Mouse (Mus musculus) midbrain, postnatal 0 days (tissue): Measurements from ENCODE around the gene Vmn1r112. TPM values are rescaled to one million over a fixed set of nuclear protein-coding genes. Genes with fewer than 3 reads are reported as not detected.
"Not testable (repeated sequence)": the region's sequence is repeated elsewhere in the genome, so short reads cannot be mapped to it uniquely, and the experiment has no call there.

ENCODE experiments used
- ATAC-seq: fragments of 200-750 bp; cut with Nextera tagmentation; 2 replicates; pipeline ENCODE4 v1.8.0; 2017; ENCODE audit warnings: moderate number of reproducible peaks, mild to moderate bottlenecking, moderate TSS enrichment, moderate library complexity; ENCODE audit not compliant: low FRiP score
- DNase-seq: peaks from one replicate; pipeline ENCODE4 v3.0.0-alpha.2; 2015; ENCODE audit warnings: low spot score
- H3K27ac ChIP-seq: fragments of 300-500 bp; sonication (generic); 2 replicates; pipeline ENCODE4 v1.5.1; 2014; ENCODE audit warnings: low read depth, mild to moderate bottlenecking, low read length, mixed read lengths
- H3K27me3 ChIP-seq: fragments of 300-500 bp; sonication (generic); 2 replicates; pipeline ENCODE4 v1.6.1; 2014; ENCODE audit warnings: low read length, control low read depth, mixed read lengths; ENCODE audit not compliant: insufficient read depth
- H3K36me3 ChIP-seq: fragments of 300-500 bp; sonication (generic); 2 replicates; pipeline ENCODE4 v1.6.1; 2014; ENCODE audit warnings: low read length, control low read depth, mixed read lengths; ENCODE audit not compliant: insufficient read depth
- H3K4me1 ChIP-seq: fragments of 300-500 bp; sonication (generic); 2 replicates; pipeline ENCODE4 v1.6.1; 2014; ENCODE audit warnings: mild to moderate bottlenecking, control low read depth, antibody characterized with exemption, low read length, mixed read lengths; ENCODE audit not compliant: insufficient read depth
- H3K4me2 ChIP-seq: fragments of 300-500 bp; sonication (generic); 2 replicates; pipeline ENCODE4 v1.6.1; 2014; ENCODE audit warnings: low read depth, mild to moderate bottlenecking, low read length, mixed read lengths; ENCODE audit not compliant: poor library complexity, severe bottlenecking
- H3K4me3 ChIP-seq: fragments of 300-500 bp; sonication (generic); 2 replicates; pipeline ENCODE4 v1.5.1; 2014; ENCODE audit warnings: low read depth, mild to moderate bottlenecking, low read length, moderate library complexity
- H3K9ac ChIP-seq: fragments of 300-500 bp; sonication (generic); replicated peaks from 2 replicates; pipeline ENCODE4 v1.6.1; 2014; ENCODE audit warnings: mild to moderate bottlenecking, low read length, moderate library complexity, mixed read lengths; ENCODE audit not compliant: poor library complexity, severe bottlenecking
- H3K9me3 ChIP-seq: fragments of 300-500 bp; sonication (generic); 2 replicates; pipeline ENCODE4 v1.6.1; 2016; ENCODE audit warnings: low read length, control low read depth
- WGBS: fragments of 180-500 bp; shearing (Covaris S2); extraction: QIAGEN DNeasy Blood & Tissue Kit; methylation state at CpG from one replicate; pipeline ENCODE4 v1.1.7; 2014; 5-methylcytosine and 5-hydroxymethylcytosine counted together
- polyA plus RNA-seq: library from polyadenylated mRNA; unstranded; fragments of >200 nt; fragmentation: Nextera tagmentation; extraction: Ambion mirVana; gene quantifications from 2 replicates; pipeline ENCODE4 v1.2.1, GENCODE M21; 2015
- total RNA-seq: library from RNA; depleted of rRNA; stranded (reverse); fragments of >200 nt; gene quantifications from 2 replicates; pipeline ENCODE4 v1.2.3, GENCODE M21; 2014; rRNA removed

The Vmn1r112 gene
- not detected in 2 replicates for total RNA-seq
- not detected in 2 replicates for polyA plus RNA-seq

DNA sequence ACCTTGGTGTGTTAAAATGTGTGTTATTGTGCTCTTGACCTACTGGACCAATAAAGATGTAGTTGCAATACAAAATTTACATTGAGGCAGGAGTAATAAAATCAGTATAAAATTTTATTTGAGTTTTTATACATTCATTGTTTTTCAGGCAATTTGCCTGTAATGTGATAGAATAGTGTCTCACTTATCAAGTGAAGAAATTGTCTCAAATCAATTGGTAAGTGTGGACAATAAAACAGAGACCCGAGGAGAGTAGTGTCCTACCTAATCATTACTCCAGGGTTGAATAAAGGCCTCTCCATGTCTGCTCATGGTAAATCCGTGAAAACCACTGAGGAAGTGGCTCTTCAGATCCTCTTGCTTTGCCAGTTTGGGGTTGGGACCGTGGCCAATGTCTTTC, at the start of gene Vmn1r112:
Gene Vmn1r112 (plus strand): TSS at position 301 of the 400 bp plus-strand sequence.
- not testable (repeated sequence) for H3K4me3 ChIP-seq, H3K9me3 ChIP-seq, H3K4me2 ChIP-seq, H3K9ac ChIP-seq, ATAC-seq, H3K36me3 ChIP-seq, H3K27ac ChIP-seq, H3K27me3 ChIP-seq, H3K4me1 ChIP-seq, DNase-seq
- WGBS = no CpG with 5 or more reads among the region's 3 CpGs

DNA sequence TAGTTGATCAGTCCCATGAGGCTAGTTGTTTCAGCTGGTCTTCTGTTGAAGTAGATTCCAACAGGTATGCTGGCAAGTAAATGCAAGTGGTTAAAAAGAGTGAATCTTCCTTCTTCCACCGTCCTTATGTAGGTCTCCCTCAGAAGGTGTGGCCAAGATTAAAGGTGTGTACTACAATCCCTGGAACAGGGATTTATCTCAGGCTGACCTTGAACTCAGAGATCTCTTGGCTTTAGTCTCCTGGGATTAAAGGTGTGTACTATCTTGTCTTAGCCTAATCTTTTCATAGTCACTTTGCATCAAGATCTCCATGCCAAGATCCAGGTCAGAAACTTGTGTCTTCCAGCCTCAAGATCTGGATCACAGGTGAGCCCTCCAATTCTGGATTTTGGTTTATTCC, 40.5 kb upstream of the Vmn1r112 start, which contains the start of gene Gm10668:
Gene Gm10668 (minus strand): TSS at position 101 of the 400 bp plus-strand sequence.
- H3K4me3 ChIP-seq, ATAC-seq, H3K9ac ChIP-seq, H3K27me3 ChIP-seq, H3K27ac ChIP-seq, DNase-seq, H3K9me3 ChIP-seq, H3K4me2 ChIP-seq, H3K36me3 ChIP-seq, H3K4me1 ChIP-seq: not testable (repeated sequence)
- WGBS = no CpG with 5 or more reads among the region's 1 CpGs

DNA sequence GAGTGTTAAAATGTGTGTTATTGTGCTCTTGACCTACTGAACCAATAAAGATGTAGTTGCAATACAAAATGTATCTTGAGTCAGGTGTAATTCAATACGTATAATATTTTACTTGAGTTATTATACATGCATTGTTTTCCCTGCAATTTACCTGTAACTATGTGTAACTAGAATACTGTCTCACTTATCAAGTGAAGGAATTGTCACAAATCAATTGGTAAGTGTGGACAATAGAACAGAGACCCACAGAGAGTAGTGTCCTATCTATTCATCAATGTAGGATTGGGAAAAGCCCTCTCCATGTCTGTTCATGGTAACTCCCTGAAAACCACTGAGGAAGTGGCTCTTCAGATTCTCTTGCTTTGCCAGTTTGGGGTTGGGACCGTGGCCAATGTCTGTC, 16.0 kb downstream of the Vmn1r112 start, which contains the start of gene Vmn1r113:
Gene Vmn1r113 (plus strand): TSS at position 301 of the 400 bp plus-strand sequence.
- H3K4me3 ChIP-seq, ATAC-seq, H3K9me3 ChIP-seq, H3K4me1 ChIP-seq, H3K4me2 ChIP-seq, H3K27ac ChIP-seq, H3K9ac ChIP-seq, DNase-seq, H3K36me3 ChIP-seq, H3K27me3 ChIP-seq: not testable (repeated sequence)
- 53% methylated on average over 2 of the region's 2 CpGs for WGBS

DNA sequence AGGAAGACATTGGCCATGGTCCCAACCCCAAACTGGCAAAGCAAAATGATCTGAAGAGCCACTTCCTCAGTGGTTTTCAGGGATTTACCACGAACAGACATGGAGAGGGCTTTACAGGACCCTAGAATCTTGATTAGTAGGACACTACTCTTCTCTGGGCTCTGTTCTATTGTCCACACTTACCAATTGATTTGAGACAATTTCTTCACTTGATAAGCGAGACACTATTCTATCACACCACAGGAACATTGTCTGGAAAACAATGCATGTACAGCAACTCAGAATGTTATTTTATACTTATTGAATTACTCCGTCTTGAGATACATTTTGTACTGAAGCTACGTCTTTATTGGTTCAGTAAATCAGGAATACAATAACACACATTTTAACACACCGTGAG, 41.1 kb downstream of the Vmn1r112 start, which contains the start of gene Vmn1r114:
Gene Vmn1r114 (minus strand): TSS at position 101 of the 400 bp plus-strand sequence.
- not testable (repeated sequence) for H3K9me3 ChIP-seq, DNase-seq, H3K4me2 ChIP-seq, H3K36me3 ChIP-seq, H3K4me1 ChIP-seq, ATAC-seq, H3K27ac ChIP-seq, H3K27me3 ChIP-seq, H3K9ac ChIP-seq, H3K4me3 ChIP-seq
- WGBS = no CpG with 5 or more reads among the region's 5 CpGs

Other genes starting within 250 kb of the Vmn1r112 start
- not detected in 2 replicates for gene Vmn1r104, start 237.3 kb upstream of the Vmn1r112 start, total RNA-seq
- not detected in 2 replicates for gene Vmn1r104, start 237.3 kb upstream of the Vmn1r112 start, polyA plus RNA-seq
- gene Gm5726, start 225.4 kb upstream of the Vmn1r112 start, total RNA-seq = not detected in 2 replicates
- gene Gm5726, start 225.4 kb upstream of the Vmn1r112 start, polyA plus RNA-seq = not detected in 2 replicates
- gene Gm4141, start 194.9 kb upstream of the Vmn1r112 start, total RNA-seq = not detected in 2 replicates
- not detected in 2 replicates for gene Gm4141, start 194.9 kb upstream of the Vmn1r112 start, polyA plus RNA-seq
- gene Gm4513, start 172.2 kb upstream of the Vmn1r112 start, total RNA-seq = not detected in 2 replicates
- gene Gm4513, start 172.2 kb upstream of the Vmn1r112 start, polyA plus RNA-seq = not detected in 2 replicates
- gene Vmn1r107, start 102.3 kb upstream of the Vmn1r112 start, total RNA-seq = not detected in 2 replicates
- gene Vmn1r107, start 102.3 kb upstream of the Vmn1r112 start, polyA plus RNA-seq = not detected in 2 replicates
- not detected in 2 replicates for gene Vmn1r111, start 68.0 kb upstream of the Vmn1r112 start, total RNA-seq
- gene Vmn1r111, start 68.0 kb upstream of the Vmn1r112 start, polyA plus RNA-seq = not detected in 2 replicates
- not detected in 2 replicates for gene Gm10668, start 40.6 kb upstream of the Vmn1r112 start, total RNA-seq
- not detected in 2 replicates for gene Gm10668, start 40.6 kb upstream of the Vmn1r112 start, polyA plus RNA-seq
- not detected in 2 replicates for gene Vmn1r113, start 16.1 kb downstream of the Vmn1r112 start, total RNA-seq
- gene Vmn1r113, start 16.1 kb downstream of the Vmn1r112 start, polyA plus RNA-seq = not detected in 2 replicates
- gene Vmn1r114, start 41.0 kb downstream of the Vmn1r112 start, total RNA-seq = not detected in 2 replicates
- not detected in 2 replicates for gene Vmn1r114, start 41.0 kb downstream of the Vmn1r112 start, polyA plus RNA-seq
- gene Vmn1r115, start 73.8 kb downstream of the Vmn1r112 start, total RNA-seq = not detected in 2 replicates
- not detected in 2 replicates for gene Vmn1r115, start 73.8 kb downstream of the Vmn1r112 start, polyA plus RNA-seq
- gene Vmn1r116, start 101.1 kb downstream of the Vmn1r112 start, total RNA-seq = not detected in 2 replicates
- gene Vmn1r116, start 101.1 kb downstream of the Vmn1r112 start, polyA plus RNA-seq = not detected in 2 replicates
- gene Vmn1r117, start 112.9 kb downstream of the Vmn1r112 start, total RNA-seq = not detected in 2 replicates
- gene Vmn1r117, start 112.9 kb downstream of the Vmn1r112 start, polyA plus RNA-seq = not detected in 2 replicates
- gene Vmn1r118, start 141.2 kb downstream of the Vmn1r112 start, total RNA-seq = not detected in 2 replicates
- gene Vmn1r118, start 141.2 kb downstream of the Vmn1r112 start, polyA plus RNA-seq = not detected in 2 replicates
- not detected in 2 replicates for gene Vmn1r119, start 241.3 kb downstream of the Vmn1r112 start, total RNA-seq
- not detected in 2 replicates for gene Vmn1r119, start 241.3 kb downstream of the Vmn1r112 start, polyA plus RNA-seq